Mouse (Mus musculus): ENCODE measurements at regions not wholly inside any gene's neighbourhood (a gene's known extent, or its start where the extent isn't known, plus 50 kb on each side); places are given as distances from the start of the nearest gene placed in this dataset.

- no peaks in the 10 kb centered on the region for H3K4me1 ChIP-seq (ENCODE audit: control insufficient read depth, insufficient read depth, low read length)
- 75% methylated on average over 5 of the region's 5 CpGs for WGBS
- no peaks in the 10 kb centered on the region for H3K27me3 ChIP-seq (ENCODE audit: control insufficient read depth, insufficient read depth, low read length)
- no peak for DNase-seq (ENCODE audit: extremely low read depth, low read depth, low spot score)
- H3K79me2 ChIP-seq (ENCODE audit: control insufficient read depth, insufficient read depth, low read length): no peaks in the 10 kb centered on the region
- no peaks in the 10 kb centered on the region for H3K36me3 ChIP-seq (ENCODE audit: control insufficient read depth, insufficient read depth, low read length)
- no peak overlapping the region for H3K27ac ChIP-seq (replicated peaks; ENCODE audit: insufficient read depth, low read depth, low read length)
- no peak overlapping the region for H3K9ac ChIP-seq (ENCODE audit: low read depth, low read length)
- no peak overlapping the region for H3K4me3 ChIP-seq (ENCODE audit: insufficient read depth, low read depth, low read length)
- no peak for TF ChIP-seq CTCF (IDR thresholded peaks at IDR 0.05; ENCODE audit: low read depth, low read length)
- no peak for TF ChIP-seq POLR2A (IDR thresholded peaks at IDR 0.05; ENCODE audit: extremely low read depth, insufficient read depth, low read length)
These were observed 269.9 kb downstream of the Rps15a start for GRCm38 (mm10) chr7:117846041-117846440.

GRCm38 (mm10) chr7:117842780-117843179, 273.2 kb downstream of the Rps15a start:
- Histone ChIP-seq H3K9ac (ENCODE audit: low read depth, low read length) (no peak overlapping the region), H3K27ac (replicated peaks; ENCODE audit: insufficient read depth, low read depth, low read length) (no peak overlapping the region), H3K36me3 (ENCODE audit: control insufficient read depth, insufficient read depth, low read length) (no peaks in the 10 kb centered on the region), H3K4me1 (ENCODE audit: control insufficient read depth, insufficient read depth, low read length) (no peaks in the 10 kb centered on the region), H3K27me3 (ENCODE audit: control insufficient read depth, insufficient read depth, low read length) (no peaks in the 10 kb centered on the region), H3K79me2 (ENCODE audit: control insufficient read depth, insufficient read depth, low read length) (no peaks in the 10 kb centered on the region), H3K4me3 (ENCODE audit: insufficient read depth, low read depth, low read length) (no peak overlapping the region)
- TF ChIP-seq CTCF (IDR thresholded peaks at IDR 0.05; ENCODE audit: low read depth, low read length) (no peak), POLR2A (IDR thresholded peaks at IDR 0.05; ENCODE audit: extremely low read depth, insufficient read depth, low read length) (no peak)
- 44% methylated on average over 5 of the region's 5 CpGs for WGBS
- no peak for DNase-seq (ENCODE audit: extremely low read depth, low read depth, low spot score)

GRCm38 (mm10) chr7:117795035-117795434, 321.0 kb downstream of the Rps15a start:
- Histone ChIP-seq H3K27ac (replicated peaks; ENCODE audit: insufficient read depth, low read depth, low read length) (no peak overlapping the region), H3K4me3 (ENCODE audit: insufficient read depth, low read depth, low read length) (no peak overlapping the region), H3K9ac (ENCODE audit: low read depth, low read length) (no peak overlapping the region), H3K4me1 (ENCODE audit: control insufficient read depth, insufficient read depth, low read length) (no peaks in the 10 kb centered on the region), H3K27me3 (ENCODE audit: control insufficient read depth, insufficient read depth, low read length) (peaks cover 8% of the 10 kb centered on the region; the same call in 1 of the 2 replicates), H3K36me3 (ENCODE audit: control insufficient read depth, insufficient read depth, low read length) (no peaks in the 10 kb centered on the region), H3K79me2 (ENCODE audit: control insufficient read depth, insufficient read depth, low read length) (no peaks in the 10 kb centered on the region)
- no peak for TF ChIP-seq CTCF (IDR thresholded peaks at IDR 0.05; ENCODE audit: low read depth, low read length)
- TF ChIP-seq POLR2A (IDR thresholded peaks at IDR 0.05; ENCODE audit: extremely low read depth, insufficient read depth, low read length): no peak
- DNase-seq (ENCODE audit: extremely low read depth, low read depth, low spot score): no peak
- WGBS: 25% methylated on average over 3 of the region's 3 CpGs

GRCm38 (mm10) chr7:117793991-117794390, 322.0 kb downstream of the Rps15a start:
- Histone ChIP-seq H3K79me2 (ENCODE audit: control insufficient read depth, insufficient read depth, low read length) (no peaks in the 10 kb centered on the region), H3K36me3 (ENCODE audit: control insufficient read depth, insufficient read depth, low read length) (no peaks in the 10 kb centered on the region), H3K9ac (ENCODE audit: low read depth, low read length) (no peak overlapping the region), H3K27ac (replicated peaks; ENCODE audit: insufficient read depth, low read depth, low read length) (no peak overlapping the region), H3K27me3 (ENCODE audit: control insufficient read depth, insufficient read depth, low read length) (peaks cover 8% of the 10 kb centered on the region; the same call in 1 of the 2 replicates), H3K4me3 (ENCODE audit: insufficient read depth, low read depth, low read length) (no peak overlapping the region), H3K4me1 (ENCODE audit: control insufficient read depth, insufficient read depth, low read length) (no peaks in the 10 kb centered on the region)
- TF ChIP-seq POLR2A (IDR thresholded peaks at IDR 0.05; ENCODE audit: extremely low read depth, insufficient read depth, low read length): no peak
- no peak for TF ChIP-seq CTCF (IDR thresholded peaks at IDR 0.05; ENCODE audit: low read depth, low read length)
- 73% methylated on average over 6 of the region's 6 CpGs for WGBS
- DNase-seq (ENCODE audit: extremely low read depth, low read depth, low spot score): no peak

- Histone ChIP-seq H3K4me1 (ENCODE audit: control insufficient read depth, insufficient read depth, low read length) (no peaks in the 10 kb centered on the region), H3K4me3 (ENCODE audit: insufficient read depth, low read depth, low read length) (no peak overlapping the region)
- 86% methylated on average over 4 of the region's 4 CpGs for WGBS
These were observed 323.5 kb downstream of the Rps15a start for GRCm38 (mm10) chr7:117792456-117792855.

GRCm38 (mm10) chr7:117778996-117779395, 337.0 kb downstream of the Rps15a start:
- Histone ChIP-seq H3K27me3 (ENCODE audit: control insufficient read depth, insufficient read depth, low read length) (no peaks in the 10 kb centered on the region), H3K4me1 (ENCODE audit: control insufficient read depth, insufficient read depth, low read length) (no peaks in the 10 kb centered on the region), H3K4me3 (ENCODE audit: insufficient read depth, low read depth, low read length) (no peak overlapping the region), H3K79me2 (ENCODE audit: control insufficient read depth, insufficient read depth, low read length) (no peaks in the 10 kb centered on the region), H3K9ac (ENCODE audit: low read depth, low read length) (no peak overlapping the region), H3K36me3 (ENCODE audit: control insufficient read depth, insufficient read depth, low read length) (no peaks in the 10 kb centered on the region), H3K27ac (replicated peaks; ENCODE audit: insufficient read depth, low read depth, low read length) (no peak overlapping the region)
- DNase-seq (ENCODE audit: extremely low read depth, low read depth, low spot score): no peak
- 75% methylated on average over 4 of the region's 4 CpGs for WGBS
- no peak for TF ChIP-seq CTCF (IDR thresholded peaks at IDR 0.05; ENCODE audit: low read depth, low read length)
- TF ChIP-seq POLR2A (IDR thresholded peaks at IDR 0.05; ENCODE audit: extremely low read depth, insufficient read depth, low read length): no peak

More at GRCm38 (mm10) chr7:117792456-117792855, 323.5 kb downstream of the Rps15a start:
- Histone ChIP-seq H3K27me3 (ENCODE audit: control insufficient read depth, insufficient read depth, low read length) (peaks cover 8% of the 10 kb centered on the region; the same call in 1 of the 2 replicates), H3K36me3 (ENCODE audit: control insufficient read depth, insufficient read depth, low read length) (no peaks in the 10 kb centered on the region), H3K79me2 (ENCODE audit: control insufficient read depth, insufficient read depth, low read length) (no peaks in the 10 kb centered on the region), H3K9ac (ENCODE audit: low read depth, low read length) (no peak overlapping the region), H3K27ac (replicated peaks; ENCODE audit: insufficient read depth, low read depth, low read length) (no peak overlapping the region)
- TF ChIP-seq POLR2A (IDR thresholded peaks at IDR 0.05; ENCODE audit: extremely low read depth, insufficient read depth, low read length): no peak
- TF ChIP-seq CTCF (IDR thresholded peaks at IDR 0.05; ENCODE audit: low read depth, low read length): no peak
- DNase-seq (ENCODE audit: extremely low read depth, low read depth, low spot score): no peak
